Comparison of ENCODE assay signal across 8 mouse cellular contexts in the genomic region with DNA sequence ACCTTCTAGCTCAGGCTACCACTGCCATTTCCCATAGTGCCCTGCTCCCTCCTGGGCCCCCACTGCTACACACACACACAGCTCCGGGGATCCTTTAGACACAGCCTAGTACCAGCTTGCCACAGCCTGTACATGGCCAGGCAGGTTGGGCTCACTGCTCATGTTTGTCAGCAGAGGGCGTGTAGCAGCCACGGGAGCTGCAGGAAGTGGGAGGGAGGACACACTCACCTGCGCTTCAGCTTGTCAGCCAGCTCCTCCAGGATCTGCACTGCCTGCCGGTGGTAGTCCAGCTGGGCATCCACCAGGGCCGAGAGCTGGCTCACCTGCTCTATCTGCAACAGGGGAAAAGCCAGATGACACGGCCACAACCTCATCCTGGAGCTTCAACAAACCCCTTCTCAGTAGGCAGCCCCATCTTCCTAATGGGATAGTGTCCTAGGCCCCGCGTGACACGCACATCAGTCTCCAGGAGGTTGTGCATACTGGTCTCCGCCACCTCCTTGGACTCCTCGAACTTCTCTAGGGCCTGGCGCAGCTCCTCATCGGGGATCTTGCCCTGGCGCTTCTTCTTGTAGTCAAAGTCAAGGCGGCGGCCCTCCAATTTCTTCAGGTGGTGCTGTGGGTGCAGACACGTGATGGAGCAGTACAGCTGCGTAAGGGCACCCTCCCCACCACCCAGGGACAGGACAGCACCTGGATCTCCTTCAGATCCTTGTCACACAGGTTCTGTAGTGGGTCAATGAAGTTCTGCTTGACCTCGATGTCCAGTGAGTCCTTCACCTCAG. TPM values are rescaled to one million over a fixed set of nuclear protein-coding genes. Genes with fewer than 3 reads are reported as not detected.
A peak's percentile ranks its signal among the peaks of the same experiment; 100 is the strongest.
DNase-seq lines count a peak whose midpoint lies in the region; ATAC-seq and TF ChIP-seq lines count a peak whose summit lies in the region.

No protein-coding gene starts in this region.

- no peak overlapping the region for H3K9ac ChIP-seq in heart, adult 2 months (ENCODE audit: low read depth, low read length)
- H3K9ac ChIP-seq in hindbrain, embryonic 14.5 days = no peak overlapping the region
- H3K9ac ChIP-seq in limb, embryonic 12.5 days (replicated peaks) = no peak overlapping the region

- no peak for TF ChIP-seq EP300 in heart, adult 2 months (IDR thresholded peaks at IDR 0.05; ENCODE audit: insufficient read depth, low read depth, low read length)

- H3K4me1 ChIP-seq in heart, adult 2 months (ENCODE audit: control insufficient read depth, insufficient read depth, low read length) = peaks cover 17% of the 10 kb centered on the region
- H3K4me1 ChIP-seq in E14TG2a.4 (replicated peaks; ENCODE audit: low read depth, low read length) = peaks cover 67% of the 10 kb centered on the region
- H3K4me1 ChIP-seq in hindbrain, embryonic 14.5 days (replicated peaks; ENCODE audit: control insufficient read depth, insufficient read depth, low read length) = peaks cover 13% of the 10 kb centered on the region; the same call in 1 of the 2 replicates
- no peaks in the 10 kb centered on the region; the same call in 1 of the 2 replicates for H3K4me1 ChIP-seq in limb, embryonic 12.5 days (replicated peaks)

- H3K27ac ChIP-seq in heart, adult 2 months = no peak overlapping the region
- H3K27ac ChIP-seq in hindbrain, embryonic 14.5 days = no peak overlapping the region
- H3K27ac ChIP-seq in limb, embryonic 12.5 days = peak overlapping the region; percentile 23; the same call in 1 of the 2 replicates

- H3K79me2 ChIP-seq in heart, adult 2 months (replicated peaks; ENCODE audit: control insufficient read depth, insufficient read depth, low read length) = peaks cover 2% of the 10 kb centered on the region; the same call in 1 of the 2 replicates

- WGBS in heart, adult 2 months = 67% methylated on average over 20 of the region's 20 CpGs
- WGBS in hindbrain, embryonic 14.5 days = 76% methylated on average over 20 of the region's 20 CpGs
- WGBS in limb, embryonic 12.5 days = 73% methylated on average over 20 of the region's 20 CpGs

- peak; percentile 67 for TF ChIP-seq CTCF in heart, adult 2 months (IDR thresholded peaks at IDR 0.05)
- TF ChIP-seq CTCF in E14TG2a.4 (conservative IDR thresholded peaks at IDR 0.05; ENCODE audit: low read length) = no peak; the same call in 1 of the 2 replicates

- no peak overlapping the region for H3K4me2 ChIP-seq in hindbrain, embryonic 14.5 days (replicated peaks)
- no peak overlapping the region for H3K4me2 ChIP-seq in limb, embryonic 12.5 days

- H3K27me3 ChIP-seq in heart, adult 2 months (ENCODE audit: control insufficient read depth, insufficient read depth, low read length) = no peaks in the 10 kb centered on the region
- H3K27me3 ChIP-seq in E14TG2a.4 (ENCODE audit: insufficient read depth, low read length) = no peaks in the 10 kb centered on the region
- no peaks in the 10 kb centered on the region for H3K27me3 ChIP-seq in hindbrain, embryonic 14.5 days (ENCODE audit: control insufficient read depth, insufficient read depth, low read length)
- no peaks in the 10 kb centered on the region for H3K27me3 ChIP-seq in limb, embryonic 12.5 days

- no peak for TF ChIP-seq POLR2A in heart, adult 2 months (IDR thresholded peaks at IDR 0.05; ENCODE audit: insufficient read depth, low read depth, low read length)

- DNase-seq in heart, adult 2 months = peak in 1 of 2 experiments; percentile 46
- DNase-seq in heart, postnatal 25 days (ENCODE audit: low spot score) = no peak
- peak; percentile 90 for DNase-seq in cerebellum, adult 9-11 months
- DNase-seq in hindbrain, embryonic 14.5 days (ENCODE audit: low spot score) = no peak
- DNase-seq in naive thymus-derived CD4-positive, alpha-beta T cell, adult 2 months (ENCODE audit: low read depth) = peak; percentile 74
- peak; percentile 55 for DNase-seq in yolk sac, embryonic 10.5 days (ENCODE audit: low spot score)

- H3K4me3 ChIP-seq in heart, adult 2 months = no peak overlapping the region
- H3K4me3 ChIP-seq in E14TG2a.4 (replicated peaks; ENCODE audit: low read length) = peak overlapping the region; percentile 14
- no peak overlapping the region for H3K4me3 ChIP-seq in hindbrain, embryonic 14.5 days (replicated peaks; ENCODE audit: low read length)
- no peak overlapping the region for H3K4me3 ChIP-seq in limb, embryonic 12.5 days (replicated peaks)

- H3K36me3 ChIP-seq in heart, adult 2 months (ENCODE audit: control insufficient read depth, insufficient read depth, low read length) = no peaks in the 10 kb centered on the region
- H3K36me3 ChIP-seq in E14TG2a.4 (ENCODE audit: insufficient read depth, low read length) = peaks cover 98% of the 10 kb centered on the region
- peaks cover 67% of the 10 kb centered on the region for H3K36me3 ChIP-seq in hindbrain, embryonic 14.5 days (replicated peaks; ENCODE audit: control insufficient read depth, insufficient read depth)
- H3K36me3 ChIP-seq in limb, embryonic 12.5 days = peaks cover 96% of the 10 kb centered on the region

- intact Hi-C loops in heart, adult 2 months (cut with DNase I) = no loop called here
- intact Hi-C loops in heart, postnatal 25 days (cut with DNase I) = no loop called here

- H3K9me3 ChIP-seq in E14TG2a.4 (ENCODE audit: low read length) = no peaks in the 10 kb centered on the region
- H3K9me3 ChIP-seq in hindbrain, embryonic 14.5 days (ENCODE audit: control insufficient read depth, low read length) = no peaks in the 10 kb centered on the region
- no peaks in the 10 kb centered on the region for H3K9me3 ChIP-seq in limb, embryonic 12.5 days

- peak; percentile 24; the same call in 1 of the 2 replicates for ATAC-seq in hindbrain, embryonic 14.5 days (ENCODE audit: low FRiP score)
- no peak for ATAC-seq in limb, embryonic 12.5 days (ENCODE audit: insufficient number of reproducible peaks, insufficient read depth, low FRiP score, low TSS enrichment, low read depth)

RNA-seq across cellular contexts. Expression of a gene that starts 13.0 kb away (rescaled TPM):
- 10 to 100 TPM; 63.1 to 78.9 TPM for total RNA-seq in heart, adult 2 months (2021)
- 68.0 and 75.8 TPM in 2 replicates for polyA plus RNA-seq in heart, adult 2 months (2012; rRNA removed)
- total RNA-seq in heart, postnatal 25 days (2021) = 10 to 100 TPM; 50.0 to 59.4 TPM
- polyA plus RNA-seq in hindbrain, embryonic 14.5 days (2014; fragmentation: Nextera tagmentation; extraction: Ambion mirVana) = 146 and 151 TPM in 2 replicates
- 165 and 169 TPM in 2 replicates for polyA plus RNA-seq in limb, embryonic 12.5 days (2016; fragmentation: Nextera tagmentation; extraction: Ambion mirVana)

RNA-seq across cellular contexts. Expression of a gene that starts 13.2 kb away (rescaled TPM):
- 10 to 100 TPM; 12.2 to 14.8 TPM for total RNA-seq in heart, adult 2 months (2021)
- polyA plus RNA-seq in heart, adult 2 months (2012; rRNA removed) = 28.6 and 30.6 TPM in 2 replicates
- total RNA-seq in heart, postnatal 25 days (2021) = 10 to 100 TPM; 14.1 to 14.6 TPM
- 5.6 and 6.0 TPM in 2 replicates for polyA plus RNA-seq in hindbrain, embryonic 14.5 days (2014; fragmentation: Nextera tagmentation; extraction: Ambion mirVana)
- 7.2 and 9.2 TPM in 2 replicates for polyA plus RNA-seq in limb, embryonic 12.5 days (2016; fragmentation: Nextera tagmentation; extraction: Ambion mirVana)

RNA-seq across cellular contexts. Expression of a gene that starts 17.9 kb away (rescaled TPM):
- total RNA-seq in heart, adult 2 months (2021) = 10 to 100 TPM; 13.6 to 14.3 TPM
- polyA plus RNA-seq in heart, adult 2 months (2012; rRNA removed) = 26.4 and 27.4 TPM in 2 replicates
- 10 to 100 TPM; 17.6 to 19.8 TPM for total RNA-seq in heart, postnatal 25 days (2021)
- polyA plus RNA-seq in hindbrain, embryonic 14.5 days (2014; fragmentation: Nextera tagmentation; extraction: Ambion mirVana) = 91.1 and 94.1 TPM in 2 replicates
- polyA plus RNA-seq in limb, embryonic 12.5 days (2016; fragmentation: Nextera tagmentation; extraction: Ambion mirVana) = 171 and 175 TPM in 2 replicates

RNA-seq across cellular contexts. Expression of a gene that starts 21.7 kb away (rescaled TPM):
- 1 to 10 TPM in 1 of 2 experiments, under 1 TPM in 1; 0.99 to 1.3 TPM for total RNA-seq in heart, adult 2 months (2021)
- 0.45 and 0.67 TPM in 2 replicates for polyA plus RNA-seq in heart, adult 2 months (2012; rRNA removed)
- 1 to 10 TPM in 1 of 2 experiments, under 1 TPM in 1; 0.95 to 1.2 TPM for total RNA-seq in heart, postnatal 25 days (2021)
- polyA plus RNA-seq in hindbrain, embryonic 14.5 days (2014; fragmentation: Nextera tagmentation; extraction: Ambion mirVana) = 3.1 and 3.6 TPM in 2 replicates
- 48.8 and 51.2 TPM in 2 replicates for polyA plus RNA-seq in limb, embryonic 12.5 days (2016; fragmentation: Nextera tagmentation; extraction: Ambion mirVana)

RNA-seq across cellular contexts. Expression of a gene that starts 32.2 kb away (rescaled TPM):
- under 1 TPM; 0.50 to 0.61 TPM for total RNA-seq in heart, adult 2 months (2021)
- 0.35 and 0.76 TPM in 2 replicates for polyA plus RNA-seq in heart, adult 2 months (2012; rRNA removed)
- total RNA-seq in heart, postnatal 25 days (2021) = under 1 TPM in 1 of 2 experiments, not detected in 1; 0.47 TPM
- polyA plus RNA-seq in hindbrain, embryonic 14.5 days (2014; fragmentation: Nextera tagmentation; extraction: Ambion mirVana) = 167 and 175 TPM in 2 replicates
- 42.4 and 43.2 TPM in 2 replicates for polyA plus RNA-seq in limb, embryonic 12.5 days (2016; fragmentation: Nextera tagmentation; extraction: Ambion mirVana)

Comparison
In these comparisons a context has a peak if more than half of its experiments do, and no peak if none do; other contexts are left out.
1. DNase-seq: peak in cerebellum, adult 9-11 months (single experiment), naive thymus-derived CD4-positive, alpha-beta T cell, adult 2 months (single experiment) and yolk sac, embryonic 10.5 days (single experiment); none in heart, postnatal 25 days (single experiment) and hindbrain, embryonic 14.5 days (single experiment).